Mouse (Mus musculus): Measurements from ENCODE around the gene Atp5g1. TPM values are rescaled to one million over a fixed set of nuclear protein-coding genes. Genes with fewer than 3 reads are reported as not detected.

Atp5g1 gene
- polyA plus RNA-seq, 1 experiment from 2014 or later: 535 TPM

DNA sequence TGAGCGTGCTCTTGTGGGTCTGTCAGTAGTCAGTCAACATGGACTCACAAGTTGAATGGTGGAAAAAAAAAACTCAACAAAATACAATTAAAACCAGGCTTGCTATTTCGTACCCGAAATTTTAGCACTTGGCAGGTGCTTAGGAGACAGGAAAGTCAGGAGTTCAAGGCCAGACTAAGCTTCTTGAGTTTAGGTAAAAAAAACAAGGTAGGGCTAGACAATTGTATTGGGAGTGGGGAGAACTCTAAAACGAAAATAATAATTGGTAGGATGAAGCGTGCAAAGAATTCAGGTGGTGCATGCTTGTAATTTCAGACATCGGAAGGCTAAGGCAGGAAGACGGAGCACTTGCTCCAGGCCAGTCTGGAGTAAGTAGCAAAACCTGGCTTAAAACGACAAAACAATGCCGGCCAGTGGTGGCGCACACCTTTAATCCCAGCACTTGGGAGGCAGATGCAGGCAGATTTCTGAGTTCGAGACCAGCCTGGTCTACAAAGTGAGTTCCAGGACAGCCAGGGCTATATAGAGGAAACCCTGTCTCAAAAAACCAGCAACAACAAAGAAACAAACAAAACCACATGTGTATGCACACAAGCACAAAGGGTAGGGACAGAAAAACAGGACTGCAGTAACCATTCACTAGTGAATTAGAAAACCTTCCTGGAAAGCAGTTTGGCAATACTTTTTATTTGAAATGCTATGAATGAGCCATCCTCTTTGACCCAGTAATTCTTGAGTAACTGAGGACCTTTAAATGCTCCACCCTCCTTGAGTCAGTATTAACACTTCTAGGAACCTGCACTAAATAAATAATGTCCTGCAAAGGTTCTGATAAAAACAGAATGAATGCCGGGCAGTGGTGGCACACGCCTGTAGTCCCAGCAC, 993 bp upstream of the Atp5g1 start:
- peak overlapping the region; percentile 21 for H3K4me3 ChIP-seq (ENCODE audit: low read depth, low read length)
- H3K27ac ChIP-seq (replicated peaks; ENCODE audit: low read depth, low read length): no peak overlapping the region
- no peak for ATAC-seq (ENCODE audit: insufficient number of reproducible peaks, low FRiP score, low TSS enrichment, low read depth)
- H3K9ac ChIP-seq (ENCODE audit: low read length): 0 out of 2 replicates have a peak overlapping the region, but pooled peaks have one; percentile 22
- DNase-seq (ENCODE audit: low spot score): no peak
- H3K4me2 ChIP-seq (ENCODE audit: low read depth, severe bottlenecking): peak overlapping the region; percentile 47
- H3K4me1 ChIP-seq (ENCODE audit: control insufficient read depth, insufficient read depth, low read length): 0 out of 2 replicates have a peak, but pooled peaks cover 4% of the 10 kb centered on the region
- 66% methylated on average over 13 of the region's 13 CpGs for WGBS
- H3K9me3 ChIP-seq (ENCODE audit: control insufficient read depth, low read length): no peaks in the 10 kb centered on the region
- no peaks in the 10 kb centered on the region; the same call in 1 of the 2 replicates for H3K36me3 ChIP-seq (ENCODE audit: control insufficient read depth, insufficient read depth, low read length)
- H3K27me3 ChIP-seq (ENCODE audit: control insufficient read depth, insufficient read depth, low read length): no peaks in the 10 kb centered on the region

DNA sequence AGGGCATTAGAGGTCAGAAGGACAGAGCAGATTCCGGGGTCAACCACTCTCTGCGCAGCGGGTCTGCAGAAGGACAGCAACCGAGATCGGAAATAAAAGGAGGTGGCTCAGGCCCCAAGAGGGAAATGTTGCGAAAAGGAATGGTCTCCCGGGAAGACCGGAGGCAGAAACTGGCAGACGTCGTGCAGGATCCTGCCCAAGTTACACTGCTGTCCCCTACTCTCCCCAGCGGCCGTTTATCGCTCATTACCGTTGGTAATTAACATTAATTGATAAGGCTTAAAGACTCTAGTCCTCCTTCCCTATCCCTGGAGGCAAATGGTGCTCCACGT, 327 bp downstream of the Atp5g1 start:
- Histone ChIP-seq H3K27ac (replicated peaks; ENCODE audit: low read depth, low read length) (no peak overlapping the region), H3K36me3 (ENCODE audit: control insufficient read depth, insufficient read depth, low read length) (no peaks in the 10 kb centered on the region; the same call in 1 of the 2 replicates), H3K9me3 (ENCODE audit: control insufficient read depth, low read length) (no peaks in the 10 kb centered on the region), H3K4me1 (ENCODE audit: control insufficient read depth, insufficient read depth, low read length) (0 out of 2 replicates have a peak, but pooled peaks cover 4% of the 10 kb centered on the region), H3K9ac (ENCODE audit: low read length) (peak overlapping the region; percentile 66), H3K4me2 (ENCODE audit: low read depth, severe bottlenecking) (peak overlapping the region; percentile 78), H3K4me3 (ENCODE audit: low read depth, low read length) (peak overlapping the region; percentile 74), H3K27me3 (ENCODE audit: control insufficient read depth, insufficient read depth, low read length) (no peaks in the 10 kb centered on the region)
- DNase-seq (ENCODE audit: low spot score) (no peak), ATAC-seq (ENCODE audit: insufficient number of reproducible peaks, low FRiP score, low TSS enrichment, low read depth) (no peak)
- WGBS: 0% methylated on average over 15 of the region's 15 CpGs

DNA sequence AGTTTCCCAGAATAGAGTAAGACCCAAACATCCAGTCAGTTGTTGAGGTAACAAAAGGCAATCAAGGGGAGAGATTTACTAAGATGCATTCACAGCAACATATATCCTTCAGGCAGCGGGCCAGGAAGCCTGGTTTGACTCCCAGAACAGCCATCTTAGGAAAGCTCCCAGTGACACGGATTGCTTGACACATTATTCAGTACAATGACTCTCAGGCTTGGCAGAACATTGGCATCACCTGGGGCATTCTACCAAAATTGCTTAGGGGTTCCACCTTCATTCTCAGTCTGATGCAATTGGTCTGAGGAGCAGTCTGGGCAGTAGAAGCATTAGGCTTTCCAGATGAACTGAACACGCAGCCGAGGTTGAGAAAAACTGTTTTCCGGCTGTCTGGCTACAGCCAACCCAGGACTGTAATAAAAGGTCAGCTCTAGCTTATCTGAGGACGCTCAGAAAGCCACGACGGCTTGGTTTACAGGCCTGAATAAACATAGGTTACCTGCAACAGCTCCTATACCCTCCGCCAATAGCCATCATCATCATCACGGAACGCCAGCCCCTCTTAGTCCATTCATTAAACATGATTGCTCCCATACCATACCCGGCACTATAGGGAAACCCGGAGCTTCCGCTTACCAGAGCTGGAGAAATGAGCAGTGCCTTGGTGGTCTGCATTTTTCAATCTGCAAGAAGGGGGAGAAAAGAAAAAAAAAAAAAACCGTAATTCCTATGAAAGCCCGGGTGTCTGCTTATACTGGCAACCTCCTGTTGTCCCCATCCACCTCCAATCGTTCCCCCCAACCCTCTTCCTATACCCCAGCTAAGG, 906 bp downstream of the Atp5g1 start:
- Histone ChIP-seq H3K27me3 (ENCODE audit: control insufficient read depth, insufficient read depth, low read length) (no peaks in the 10 kb centered on the region), H3K4me2 (ENCODE audit: low read depth, severe bottlenecking) (peak overlapping the region; percentile 78), H3K4me3 (ENCODE audit: low read depth, low read length) (peak overlapping the region; percentile 74), H3K27ac (replicated peaks; ENCODE audit: low read depth, low read length) (no peak overlapping the region), H3K4me1 (ENCODE audit: control insufficient read depth, insufficient read depth, low read length) (0 out of 2 replicates have a peak, but pooled peaks cover 4% of the 10 kb centered on the region), H3K9me3 (ENCODE audit: control insufficient read depth, low read length) (no peaks in the 10 kb centered on the region), H3K36me3 (ENCODE audit: control insufficient read depth, insufficient read depth, low read length) (no peaks in the 10 kb centered on the region; the same call in 1 of the 2 replicates), H3K9ac (ENCODE audit: low read length) (peak overlapping the region; percentile 66)
- no peak for ATAC-seq (ENCODE audit: insufficient number of reproducible peaks, low FRiP score, low TSS enrichment, low read depth)
- WGBS: 18% methylated on average over 17 of the region's 17 CpGs
- DNase-seq (ENCODE audit: low spot score): peak; percentile 21

DNA sequence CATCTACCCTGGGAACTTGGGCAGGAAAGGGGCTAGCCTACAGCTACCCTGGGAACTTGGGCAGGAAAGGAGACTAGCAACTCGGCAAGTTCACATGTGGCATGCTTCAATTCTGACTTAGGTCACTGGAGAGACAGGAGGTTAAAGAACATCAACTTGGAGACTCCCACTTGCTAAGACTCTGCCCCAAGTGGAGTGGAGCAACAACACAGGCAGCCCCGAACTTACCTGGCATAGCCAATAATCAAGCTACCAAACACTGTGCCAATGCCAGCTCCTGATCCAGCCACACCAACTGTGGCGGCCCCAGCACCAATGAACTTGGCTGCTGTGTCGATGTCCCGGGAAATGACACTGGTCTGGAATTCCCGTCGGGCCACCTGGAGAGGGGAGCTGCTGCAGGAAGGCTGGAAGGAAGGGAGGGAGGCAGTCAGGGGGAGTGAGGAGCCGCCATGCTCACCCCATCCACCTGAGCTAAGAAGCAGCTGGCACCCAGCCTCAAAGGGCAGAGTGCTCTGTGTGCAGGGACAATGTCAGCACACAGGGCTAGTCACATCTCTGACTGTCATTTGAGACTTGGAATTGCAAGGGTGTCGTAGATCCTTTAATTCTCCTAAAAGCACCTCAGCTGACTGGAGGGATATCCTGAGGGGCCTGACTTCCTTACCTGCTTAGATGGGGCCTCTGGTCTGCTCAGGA, 2.0 kb downstream of the Atp5g1 start:
- H3K4me2 ChIP-seq (ENCODE audit: low read depth, severe bottlenecking): no peak overlapping the region
- H3K9ac ChIP-seq (ENCODE audit: low read length): no peak overlapping the region

DNA sequence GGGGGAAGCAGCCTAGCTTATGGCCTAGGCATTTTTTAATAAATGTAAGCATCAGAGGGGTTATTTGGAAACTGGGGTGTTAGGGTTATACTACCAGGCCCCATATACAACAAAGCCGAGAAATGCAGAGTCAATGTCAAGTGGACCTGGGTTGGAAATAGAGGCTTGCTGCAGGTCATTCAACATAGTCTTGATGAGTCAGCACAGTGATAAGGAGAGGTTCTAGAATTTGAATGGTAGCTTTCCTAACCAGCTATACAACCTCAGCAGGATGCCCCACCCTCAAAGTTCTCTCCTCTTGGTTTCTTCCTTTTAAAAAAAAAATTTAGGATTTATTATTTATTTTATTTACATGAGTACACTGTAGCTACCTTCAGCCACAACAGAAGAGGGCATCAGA, 4.5 kb downstream of the Atp5g1 start:
- H3K9me3 ChIP-seq (ENCODE audit: control insufficient read depth, low read length): no peaks in the 10 kb centered on the region
- H3K9ac ChIP-seq (ENCODE audit: low read length): no peak overlapping the region
- ATAC-seq (ENCODE audit: insufficient number of reproducible peaks, low FRiP score, low TSS enrichment, low read depth): no peak
- no peak overlapping the region for H3K4me3 ChIP-seq (ENCODE audit: low read depth, low read length)
- H3K27me3 ChIP-seq (ENCODE audit: control insufficient read depth, insufficient read depth, low read length): no peaks in the 10 kb centered on the region
- 100% methylated on average over 1 of the region's 1 CpGs for WGBS
- H3K27ac ChIP-seq (replicated peaks; ENCODE audit: low read depth, low read length): no peak overlapping the region
- no peaks in the 10 kb centered on the region; the same call in 1 of the 2 replicates for H3K36me3 ChIP-seq (ENCODE audit: control insufficient read depth, insufficient read depth, low read length)
- 0 out of 2 replicates have a peak, but pooled peaks cover 4% of the 10 kb centered on the region for H3K4me1 ChIP-seq (ENCODE audit: control insufficient read depth, insufficient read depth, low read length)
- H3K4me2 ChIP-seq (ENCODE audit: low read depth, severe bottlenecking): no peak overlapping the region
- DNase-seq (ENCODE audit: low spot score): no peak

More for the DNA sequence above, 2.0 kb downstream of the Atp5g1 start:
- Histone ChIP-seq H3K9me3 (ENCODE audit: control insufficient read depth, low read length) (no peaks in the 10 kb centered on the region), H3K36me3 (ENCODE audit: control insufficient read depth, insufficient read depth, low read length) (no peaks in the 10 kb centered on the region; the same call in 1 of the 2 replicates), H3K27ac (replicated peaks; ENCODE audit: low read depth, low read length) (no peak overlapping the region), H3K4me1 (ENCODE audit: control insufficient read depth, insufficient read depth, low read length) (0 out of 2 replicates have a peak, but pooled peaks cover 4% of the 10 kb centered on the region), H3K4me3 (ENCODE audit: low read depth, low read length) (no peak overlapping the region), H3K27me3 (ENCODE audit: control insufficient read depth, insufficient read depth, low read length) (no peaks in the 10 kb centered on the region)
- 83% methylated on average over 7 of the region's 9 CpGs for WGBS
- DNase-seq (ENCODE audit: low spot score) (no peak), ATAC-seq (ENCODE audit: insufficient number of reproducible peaks, low FRiP score, low TSS enrichment, low read depth) (no peak)

DNA sequence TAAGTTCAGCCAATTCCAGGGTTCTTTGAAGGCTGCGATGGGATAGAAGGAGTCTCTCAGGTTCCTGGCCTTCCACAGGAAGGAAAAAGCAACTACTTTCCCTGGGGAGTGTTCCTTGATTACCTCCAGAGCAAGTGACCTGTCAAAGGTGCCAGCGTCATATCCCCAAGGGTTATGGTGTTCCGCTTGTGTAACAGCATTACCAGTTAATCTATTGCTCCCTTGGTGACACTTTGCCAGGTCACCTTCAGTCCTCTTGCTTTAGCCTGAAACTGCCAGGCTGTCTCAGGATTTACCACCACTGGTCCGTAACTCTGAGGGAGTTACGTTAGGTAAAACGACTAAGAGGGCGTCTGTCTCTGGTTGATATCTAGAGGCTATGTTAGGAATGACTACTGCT, 5.1 kb downstream of the Atp5g1 start:
- Histone ChIP-seq H3K4me3 (ENCODE audit: low read depth, low read length) (no peak overlapping the region), H3K27ac (replicated peaks; ENCODE audit: low read depth, low read length) (no peak overlapping the region), H3K4me2 (ENCODE audit: low read depth, severe bottlenecking) (no peak overlapping the region), H3K36me3 (ENCODE audit: control insufficient read depth, insufficient read depth, low read length) (no peaks in the 10 kb centered on the region; the same call in 1 of the 2 replicates), H3K9ac (ENCODE audit: low read length) (no peak overlapping the region), H3K27me3 (ENCODE audit: control insufficient read depth, insufficient read depth, low read length) (no peaks in the 10 kb centered on the region), H3K9me3 (ENCODE audit: control insufficient read depth, low read length) (no peaks in the 10 kb centered on the region), H3K4me1 (ENCODE audit: control insufficient read depth, insufficient read depth, low read length) (0 out of 2 replicates have a peak, but pooled peaks cover 4% of the 10 kb centered on the region)
- DNase-seq (ENCODE audit: low spot score) (no peak), ATAC-seq (ENCODE audit: insufficient number of reproducible peaks, low FRiP score, low TSS enrichment, low read depth) (no peak)
- WGBS: 88% methylated on average over 7 of the region's 7 CpGs

DNA sequence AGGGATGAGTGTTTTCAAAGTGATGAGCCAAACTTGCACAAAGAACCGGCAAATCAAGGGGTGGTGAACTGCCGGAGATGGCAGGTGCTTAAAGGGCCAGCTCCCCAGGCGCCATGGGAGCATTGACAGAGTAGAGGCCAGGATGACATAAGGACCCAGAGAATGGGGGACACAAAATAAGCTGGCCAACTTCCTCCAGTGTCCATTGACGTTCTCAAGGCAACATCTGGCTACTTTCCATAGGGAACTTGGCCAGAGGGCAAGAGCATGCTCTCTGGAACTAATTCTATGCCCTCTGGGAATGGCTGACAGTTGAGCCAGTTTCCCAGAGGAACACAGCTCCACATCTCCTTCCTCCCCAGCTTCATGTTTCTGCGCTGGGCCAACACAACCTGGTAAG, 7.2 kb downstream of the Atp5g1 start:
- H3K9me3 ChIP-seq (ENCODE audit: control insufficient read depth, low read length): no peaks in the 10 kb centered on the region
- no peaks in the 10 kb centered on the region; the same call in 1 of the 2 replicates for H3K36me3 ChIP-seq (ENCODE audit: control insufficient read depth, insufficient read depth, low read length)
- 72% methylated on average over 5 of the region's 5 CpGs for WGBS
- no peak overlapping the region for H3K27ac ChIP-seq (replicated peaks; ENCODE audit: low read depth, low read length)
- no peak overlapping the region for H3K4me3 ChIP-seq (ENCODE audit: low read depth, low read length)
- no peaks in the 10 kb centered on the region for H3K27me3 ChIP-seq (ENCODE audit: control insufficient read depth, insufficient read depth, low read length)
- no peak for DNase-seq (ENCODE audit: low spot score)
- H3K4me1 ChIP-seq (ENCODE audit: control insufficient read depth, insufficient read depth, low read length): peaks cover 8% of the 10 kb centered on the region
- no peak overlapping the region for H3K4me2 ChIP-seq (ENCODE audit: low read depth, severe bottlenecking)
- no peak for ATAC-seq (ENCODE audit: insufficient number of reproducible peaks, low FRiP score, low TSS enrichment, low read depth)
- no peak overlapping the region for H3K9ac ChIP-seq (ENCODE audit: low read length)
